Mouse (Mus musculus) myocyte (in vitro differentiated cells): ENCODE data around the gene Kyat3.

Source experiments
- CEBPB ChIP-seq: IDR thresholded peaks from 2 replicates; pipeline ENCODE4 v1.6.1; 2011; ENCODE audit warnings: mild to moderate bottlenecking, moderate library complexity; ENCODE audit not compliant: poor library complexity, insufficient read depth, severe bottlenecking
- MAX ChIP-seq: IDR thresholded peaks from one replicate; pipeline ENCODE4 v1.6.1; 2011; ENCODE audit warnings: low read depth, mild to moderate bottlenecking, control low read depth
- MYOD1 ChIP-seq, 3 experiments: IDR thresholded peaks; one replicate each; pipeline ENCODE4 v1.6.1; 2011; ENCODE audit warnings: control low read depth in 2 of 3, low read depth in 2 of 3, mild to moderate bottlenecking in 2 of 3, moderate library complexity in 1 of 3; ENCODE audit not compliant: insufficient read length in 2 of 3, control insufficient read depth in 1 of 3
- MYOG ChIP-seq, 3 experiments: IDR thresholded peaks; one replicate each; pipeline ENCODE4 v1.6.1; 2011; ENCODE audit warnings: control low read depth in 2 of 3, low read depth in 2 of 3, mild to moderate bottlenecking in 2 of 3; ENCODE audit not compliant: insufficient read length in 2 of 3, control insufficient read depth in 1 of 3, insufficient read depth in 1 of 3
- POLR2A ChIP-seq: IDR thresholded peaks from one replicate; pipeline ENCODE4 v1.6.1; 2011; ENCODE audit warnings: low read depth, mild to moderate bottlenecking, control low read depth, moderate library complexity; ENCODE audit not compliant: insufficient read length
- POLR2AphosphoS2 ChIP-seq: IDR thresholded peaks from one replicate; pipeline ENCODE4 v1.6.1; 2011; ENCODE audit warnings: low read depth, control low read depth; ENCODE audit not compliant: insufficient read length
- REST ChIP-seq: IDR thresholded peaks from one replicate; pipeline ENCODE4 v1.6.1; 2011; ENCODE audit warnings: mild to moderate bottlenecking, control low read depth, moderate library complexity; ENCODE audit not compliant: insufficient read depth, insufficient read length
- USF1 ChIP-seq: IDR thresholded peaks from one replicate; pipeline ENCODE4 v1.6.1; 2011; ENCODE audit warnings: low read depth, mild to moderate bottlenecking, control low read depth, moderate library complexity

DNA sequence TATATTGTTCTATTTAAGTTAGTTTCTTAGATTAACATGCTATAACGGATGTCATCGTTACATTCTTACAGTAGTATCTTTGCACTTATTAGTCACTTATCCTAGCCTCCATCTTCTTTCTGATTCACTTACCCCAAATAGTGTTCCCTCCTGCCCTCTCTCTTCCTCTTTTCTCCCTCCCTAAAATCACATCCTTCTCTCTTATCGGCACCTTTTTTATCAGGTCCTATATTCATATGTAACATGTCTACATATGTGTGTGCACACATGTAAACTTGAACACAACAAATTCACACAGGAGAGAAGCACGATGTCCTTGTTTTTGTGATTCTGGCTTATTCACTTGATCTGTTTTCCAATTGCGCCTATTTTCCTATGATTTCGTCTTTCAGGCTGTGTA lies 67.6 kb downstream of the Kyat3 start:
- TF ChIP-seq USF1, result no peak
- no peak for TF ChIP-seq POLR2A
- no peak for TF ChIP-seq MYOG (IDR thresholded peaks at IDR 0.05; ENCODE audit: control insufficient read depth in 1 of 3, insufficient read depth in 1 of 3, insufficient read length in 2 of 3, low read depth in 2 of 3)
- TF ChIP-seq MAX, result no peak
- no peak for TF ChIP-seq CEBPB
- no peak for TF ChIP-seq MYOD1 (IDR thresholded peaks at IDR 0.05; ENCODE audit: control insufficient read depth in 1 of 3, insufficient read length in 2 of 3, low read depth in 2 of 3)
- TF ChIP-seq POLR2AphosphoS2, result no peak
- TF ChIP-seq REST, result no peak
